Mouse (Mus musculus) kidney, adult 2 months (tissue): ENCODE measurements at regions not wholly inside any gene's neighbourhood (a gene's known extent, or its start where the extent isn't known, plus 50 kb on each side); places are given as distances from the start of the nearest gene placed in this dataset.

ENCODE experiments used
- CTCF ChIP-seq: fragments of 200-500 bp; conservative IDR thresholded peaks from 2 replicates; pipeline ENCODE4 v1.5.1; 2011; ENCODE audit warnings: low read depth, mild to moderate bottlenecking, control low read depth, low read length, moderate library complexity, mixed read lengths; ENCODE audit not compliant: insufficient read depth, insufficient read length
- POLR2A ChIP-seq: fragments of 200-500 bp; IDR thresholded peaks from one replicate; pipeline ENCODE4 v1.6.1; 2011; ENCODE audit warnings: low read depth, low read length, control low read depth

GRCm38 (mm10) chr10:111592416-111593149, 86.5 kb downstream of the Phlda1 start:
- no peak for TF ChIP-seq CTCF
- no peak for TF ChIP-seq POLR2A
